Mouse (Mus musculus): Measurements from ENCODE around the gene BC051019. TPM values are rescaled to one million over a fixed set of nuclear protein-coding genes. Genes with fewer than 3 reads are reported as not detected.

BC051019 gene
- polyA plus RNA-seq, 1 experiment = not detected

DNA sequence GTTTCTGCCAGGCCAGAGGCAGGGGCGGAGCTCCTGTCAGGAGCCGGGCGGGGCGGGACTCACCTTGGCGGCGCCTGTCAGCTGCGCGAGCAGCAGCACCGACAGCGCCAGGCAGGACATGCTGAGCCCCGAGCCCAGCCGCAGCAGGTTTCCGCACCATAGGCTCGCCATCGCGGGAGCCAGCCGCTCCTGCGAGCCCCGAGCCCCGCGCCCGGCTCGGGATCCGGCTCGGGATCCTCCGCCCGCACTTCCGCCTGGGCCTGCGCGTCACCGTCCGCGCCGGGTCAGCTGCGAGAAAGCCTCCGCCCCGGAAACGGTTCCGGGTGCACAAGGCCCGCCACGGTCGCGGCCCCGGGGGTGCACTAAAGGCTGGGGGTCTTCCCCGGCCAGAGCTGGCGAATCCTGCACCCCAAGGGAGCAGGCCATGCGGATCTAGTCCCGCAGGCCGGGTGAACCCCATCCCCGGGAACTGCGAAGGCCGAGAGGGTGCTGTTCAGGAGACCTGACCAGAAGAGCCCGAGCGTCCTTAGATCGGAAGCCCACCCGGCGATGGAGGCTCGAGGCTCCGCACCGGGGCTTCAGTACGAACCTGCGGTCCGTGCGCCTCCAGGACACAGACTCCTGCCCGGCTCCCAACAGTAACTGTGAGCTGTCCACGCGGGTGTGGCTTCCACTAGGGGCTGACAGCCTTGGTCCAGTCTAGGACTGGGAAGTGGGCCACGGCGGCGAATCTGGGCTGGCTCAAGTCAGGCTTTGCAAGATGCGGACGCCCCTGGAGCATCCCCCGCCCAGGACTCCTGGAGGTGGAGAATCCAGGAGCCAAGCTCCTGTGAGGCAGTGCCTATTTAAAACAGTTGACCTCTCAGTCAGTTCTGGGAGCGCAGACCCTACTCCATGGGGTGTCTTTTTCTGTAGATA is 28.6 kb upstream of the BC051019 start, which contains the start of gene Tmem9b:
TSS of gene Tmem9b (minus strand) at position 868 of the 918 bp plus-strand sequence.
- peaks cover 3% of the 10 kb centered on the region; the same call in 1 of the 2 replicates for H3K4me1 ChIP-seq (ENCODE audit: control insufficient read depth, insufficient read depth, insufficient read length, low read length)
- peak within 1 kb of the TSS; percentile 98 for H3K4me3 ChIP-seq (ENCODE audit: low read depth, low read length)
- peak within 1 kb of the TSS; percentile 86 for H3K27ac ChIP-seq (ENCODE audit: insufficient read depth, low read depth, low read length)
- H3K27me3 ChIP-seq (ENCODE audit: control insufficient read depth, insufficient read depth, low read length) = no peaks in the 10 kb centered on the region
- H3K36me3 ChIP-seq (ENCODE audit: control insufficient read depth, insufficient read depth, low read length) = peaks cover 7% of the 10 kb centered on the region; the same call in 1 of the 2 replicates
- TF ChIP-seq CTCF (IDR thresholded peaks at IDR 0.05; ENCODE audit: extremely low read depth, insufficient read length, insufficient replicate concordance, low read depth, low read length) (no peak), POLR2A (IDR thresholded peaks at IDR 0.05; ENCODE audit: low read depth, low read length) (peak; percentile 63)
- under 1% methylated on average over 74 of the region's 74 CpGs for WGBS

- 1% methylated on average over 13 of the region's 13 CpGs for WGBS
- Histone ChIP-seq H3K27ac (ENCODE audit: insufficient read depth, low read depth, low read length) (peak overlapping the region; percentile 86), H3K36me3 (ENCODE audit: control insufficient read depth, insufficient read depth, low read length) (peaks cover 11% of the 10 kb centered on the region), H3K27me3 (ENCODE audit: control insufficient read depth, insufficient read depth, low read length) (no peaks in the 10 kb centered on the region), H3K4me3 (ENCODE audit: low read depth, low read length) (peak overlapping the region; percentile 98), H3K4me1 (ENCODE audit: control insufficient read depth, insufficient read depth, insufficient read length, low read length) (peaks cover 3% of the 10 kb centered on the region; the same call in 1 of the 2 replicates)
- TF ChIP-seq POLR2A (IDR thresholded peaks at IDR 0.05; ENCODE audit: low read depth, low read length) (no peak), CTCF (IDR thresholded peaks at IDR 0.05; ENCODE audit: extremely low read depth, insufficient read length, insufficient replicate concordance, low read depth, low read length) (no peak)
These were observed 27.9 kb upstream of the BC051019 start for GRCm38 (mm10) chr7:109751427-109752007.

DNA sequence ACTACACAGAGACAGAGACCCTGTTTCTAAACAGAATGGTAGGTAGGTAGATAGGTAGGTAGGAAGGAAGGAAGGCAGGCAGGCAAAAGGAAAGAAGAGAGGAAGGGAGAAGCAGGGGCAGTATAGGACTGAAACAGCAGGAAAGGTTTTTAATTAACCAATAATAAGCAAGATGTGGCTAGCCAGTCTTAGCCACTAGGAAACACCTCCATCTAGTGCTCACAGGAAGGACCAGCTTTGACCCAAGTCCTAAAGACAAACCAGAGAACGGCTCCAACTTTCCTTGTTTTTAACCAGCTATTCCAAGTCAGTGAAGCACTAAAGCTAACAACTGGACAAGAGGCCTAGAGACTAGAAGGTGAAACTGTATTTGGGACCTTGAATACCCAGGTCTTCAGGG is 24.1 kb upstream of the BC051019 start:
- Histone ChIP-seq H3K4me3 (ENCODE audit: low read depth, low read length) (no peak overlapping the region), H3K27me3 (ENCODE audit: control insufficient read depth, insufficient read depth, low read length) (no peaks in the 10 kb centered on the region), H3K36me3 (ENCODE audit: control insufficient read depth, insufficient read depth, low read length) (peaks cover 36% of the 10 kb centered on the region), H3K4me1 (ENCODE audit: control insufficient read depth, insufficient read depth, insufficient read length, low read length) (peaks cover 3% of the 10 kb centered on the region; the same call in 1 of the 2 replicates), H3K27ac (ENCODE audit: insufficient read depth, low read depth, low read length) (no peak overlapping the region)
- TF ChIP-seq CTCF (IDR thresholded peaks at IDR 0.05; ENCODE audit: extremely low read depth, insufficient read length, insufficient replicate concordance, low read depth, low read length) (no peak), POLR2A (IDR thresholded peaks at IDR 0.05; ENCODE audit: low read depth, low read length) (no peak)
- WGBS = 55% methylated on average over 1 of the region's 1 CpGs

DNA sequence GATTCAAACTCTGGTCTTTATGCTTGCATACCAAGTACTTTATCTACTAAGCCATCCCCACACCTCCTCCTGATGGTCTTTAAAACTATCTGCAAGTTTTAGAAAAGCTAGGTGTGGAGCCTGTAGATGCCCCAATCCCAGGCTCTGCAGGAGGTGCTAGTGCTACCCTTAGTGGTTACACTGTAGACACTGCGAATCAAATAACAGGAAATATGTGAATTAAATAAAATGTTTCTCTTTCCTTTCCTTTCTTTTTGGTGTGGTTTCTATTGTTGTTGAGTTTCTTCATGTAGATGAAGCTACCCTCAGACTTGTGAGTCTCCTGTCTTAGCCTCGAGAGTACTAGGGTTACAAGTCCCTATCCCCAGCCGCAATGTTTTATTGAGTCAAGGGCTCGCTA is 18.1 kb upstream of the BC051019 start:
- no peaks in the 10 kb centered on the region for H3K27me3 ChIP-seq (ENCODE audit: control insufficient read depth, insufficient read depth, low read length)
- 83% methylated on average over 4 of the region's 4 CpGs for WGBS

DNA sequence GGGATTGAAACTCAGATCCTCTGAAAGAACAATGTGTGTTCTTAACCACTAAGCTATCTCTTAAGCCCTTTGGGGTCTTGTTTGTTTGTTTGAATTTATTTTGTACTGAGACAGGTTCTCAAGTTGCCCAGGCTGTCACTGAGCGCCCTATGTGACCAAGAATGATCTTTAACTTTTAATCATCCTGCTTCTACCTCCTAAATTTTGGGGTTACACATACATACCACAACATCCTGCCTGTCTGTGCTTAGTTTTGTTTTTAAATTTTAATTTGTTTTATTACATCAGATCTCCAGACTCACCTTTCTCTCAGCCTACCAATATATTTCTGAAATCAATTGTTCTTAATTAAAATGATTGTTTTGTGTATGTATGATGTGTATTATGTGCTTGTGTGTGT is 17.4 kb upstream of the BC051019 start:
- TF ChIP-seq POLR2A (IDR thresholded peaks at IDR 0.05; ENCODE audit: low read depth, low read length) (no peak), CTCF (IDR thresholded peaks at IDR 0.05; ENCODE audit: extremely low read depth, insufficient read length, insufficient replicate concordance, low read depth, low read length) (no peak)
- Histone ChIP-seq H3K4me1 (ENCODE audit: control insufficient read depth, insufficient read depth, insufficient read length, low read length) (no peaks in the 10 kb centered on the region), H3K36me3 (ENCODE audit: control insufficient read depth, insufficient read depth, low read length) (peaks cover 60% of the 10 kb centered on the region)

More for the DNA sequence above, 18.1 kb upstream of the BC051019 start:
- no peak overlapping the region for H3K4me3 ChIP-seq (ENCODE audit: low read depth, low read length)
- peaks cover 57% of the 10 kb centered on the region for H3K36me3 ChIP-seq (ENCODE audit: control insufficient read depth, insufficient read depth, low read length)
- H3K4me1 ChIP-seq (ENCODE audit: control insufficient read depth, insufficient read depth, insufficient read length, low read length) = no peaks in the 10 kb centered on the region
- TF ChIP-seq POLR2A (IDR thresholded peaks at IDR 0.05; ENCODE audit: low read depth, low read length) (no peak), CTCF (IDR thresholded peaks at IDR 0.05; ENCODE audit: extremely low read depth, insufficient read length, insufficient replicate concordance, low read depth, low read length) (no peak)
- no peak overlapping the region for H3K27ac ChIP-seq (ENCODE audit: insufficient read depth, low read depth, low read length)

DNA sequence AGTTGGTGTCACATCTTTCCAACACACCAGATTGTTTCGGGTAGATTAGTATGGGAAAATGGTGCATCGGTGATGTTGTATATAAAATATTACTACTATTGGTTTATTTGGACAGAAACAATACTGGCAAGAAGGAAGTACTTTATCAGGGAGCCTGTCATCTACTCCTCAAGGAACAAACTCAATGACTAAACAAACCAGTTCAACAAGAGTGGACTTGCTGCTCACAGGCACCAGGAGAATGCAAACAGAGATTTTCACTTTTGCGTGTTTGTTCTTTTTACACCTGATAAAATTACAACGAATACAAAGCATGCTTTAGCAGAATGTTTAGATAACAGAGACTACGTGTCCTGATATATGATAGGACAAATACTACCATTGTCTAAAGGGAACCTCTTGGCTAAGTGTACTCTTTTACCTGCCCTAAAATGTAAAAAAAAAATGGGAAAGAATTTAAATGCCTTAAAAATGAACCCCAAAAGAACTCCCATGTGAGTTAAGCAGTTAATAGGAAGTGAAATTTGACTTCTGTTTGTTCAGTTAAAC is 16.2 kb upstream of the BC051019 start:
- no peak overlapping the region for H3K4me3 ChIP-seq (ENCODE audit: low read depth, low read length)
- H3K27me3 ChIP-seq (ENCODE audit: control insufficient read depth, insufficient read depth, low read length) = no peaks in the 10 kb centered on the region
- TF ChIP-seq CTCF (IDR thresholded peaks at IDR 0.05; ENCODE audit: extremely low read depth, insufficient read length, insufficient replicate concordance, low read depth, low read length) = no peak
- TF ChIP-seq POLR2A (IDR thresholded peaks at IDR 0.05; ENCODE audit: low read depth, low read length) = no peak
- H3K36me3 ChIP-seq (ENCODE audit: control insufficient read depth, insufficient read depth, low read length) = peaks cover 62% of the 10 kb centered on the region
- no peaks in the 10 kb centered on the region for H3K4me1 ChIP-seq (ENCODE audit: control insufficient read depth, insufficient read depth, insufficient read length, low read length)
- WGBS = 23% methylated on average over 5 of the region's 5 CpGs
- no peak overlapping the region for H3K27ac ChIP-seq (ENCODE audit: insufficient read depth, low read depth, low read length)

More for the DNA sequence above, 17.4 kb upstream of the BC051019 start:
- Histone ChIP-seq H3K27ac (ENCODE audit: insufficient read depth, low read depth, low read length) (no peak overlapping the region), H3K4me3 (ENCODE audit: low read depth, low read length) (no peak overlapping the region), H3K27me3 (ENCODE audit: control insufficient read depth, insufficient read depth, low read length) (no peaks in the 10 kb centered on the region)
- 97% methylated on average over 1 of the region's 1 CpGs for WGBS
